Mouse (Mus musculus) CH12.LX (cell line): Measurements from ENCODE around the gene Abraxas2.

Source experiments
- CTCF ChIP-seq, 2 experiments: IDR thresholded peaks in 1 of 2; conservative IDR thresholded peaks in 1 of 2; 2 replicates each; pipeline ENCODE4 v1.5.1; 2011 to 2012; ENCODE audit warnings: low read depth in 2 of 2, low read length in 2 of 2, improper control_type of control experiment in 1 of 2, inconsistent platforms in 1 of 2, mild to moderate bottlenecking in 1 of 2, moderate library complexity in 1 of 2
- E2F4 ChIP-seq: IDR thresholded peaks from 2 replicates; pipeline ENCODE4 v1.6.1; 2011; ENCODE audit warnings: low read depth, low read length, improper control_type of control experiment; ENCODE audit not compliant: insufficient replicate concordance
- MYC ChIP-seq: IDR thresholded peaks from 2 replicates; pipeline ENCODE4 v1.6.1; 2011; ENCODE audit warnings: low read depth, mild to moderate bottlenecking, improper control_type of control experiment, low read length
- PAX5 ChIP-seq: IDR thresholded peaks from 2 replicates; pipeline ENCODE4 v1.6.1; 2012; ENCODE audit warnings: low read length, inconsistent platforms, mixed read lengths
- POLR2A ChIP-seq: IDR thresholded peaks from 2 replicates; pipeline ENCODE4 v1.6.1; 2011; ENCODE audit warnings: low read depth, mild to moderate bottlenecking, improper control_type of control experiment, low read length

GRCm38 (mm10) chr7:132812619-132813415, 46.2 kb upstream of the Abraxas2 start:
- TF ChIP-seq POLR2A = no peak
- no peak for TF ChIP-seq PAX5
- TF ChIP-seq E2F4 = no peak
- no peak; a peak in 1 of 4 replicates for TF ChIP-seq CTCF (conservative IDR thresholded peaks at IDR 0.05 in 1 of 2, IDR thresholded peaks at IDR 0.05 in 1 of 2; ENCODE audit: low read depth in 2 of 2, low read length in 2 of 2)
- TF ChIP-seq MYC = 0 out of 2 replicates have a peak, but pooled peaks have one; percentile 17
